Mouse (Mus musculus) hindbrain, embryonic 12.5 days (tissue): ENCODE measurements around the gene Fyn. TPM values are rescaled to one million over a fixed set of nuclear protein-coding genes. Genes with fewer than 3 reads are reported as not detected.

Experiments used
- ATAC-seq: fragments of 200-750 bp; cut with Nextera tagmentation; 2 replicates; pipeline ENCODE4 v1.8.0; 2017; ENCODE audit warnings: moderate TSS enrichment; ENCODE audit not compliant: low FRiP score
- H3K27ac ChIP-seq: fragments of 300-500 bp; sonication (generic); 2 replicates; pipeline ENCODE4 v1.5.1; 2016; ENCODE audit warnings: mild to moderate bottlenecking
- H3K27me3 ChIP-seq: fragments of 300-500 bp; sonication (generic); 2 replicates; pipeline ENCODE4 v1.6.1; 2016; ENCODE audit warnings: mild to moderate bottlenecking
- H3K36me3 ChIP-seq: fragments of 300-500 bp; sonication (generic); 2 replicates; pipeline ENCODE4 v1.6.1; 2016; ENCODE audit warnings: mild to moderate bottlenecking
- H3K4me1 ChIP-seq: fragments of 300-500 bp; sonication (generic); 2 replicates; pipeline ENCODE4 v1.6.1; 2016
- H3K4me2 ChIP-seq: fragments of 300-500 bp; sonication (generic); replicated peaks from 2 replicates; pipeline ENCODE4 v1.6.1; 2016; ENCODE audit warnings: mild to moderate bottlenecking
- H3K4me3 ChIP-seq: fragments of 300-500 bp; sonication (generic); 2 replicates; pipeline ENCODE4 v1.5.1; 2016; ENCODE audit warnings: mild to moderate bottlenecking
- H3K9ac ChIP-seq: fragments of 300-500 bp; sonication (generic); 2 replicates; pipeline ENCODE4 v1.6.1; 2016; ENCODE audit warnings: mild to moderate bottlenecking, moderate library complexity
- H3K9me3 ChIP-seq: fragments of 300-500 bp; sonication (generic); replicated peaks from 2 replicates; pipeline ENCODE4 v1.6.1; 2016; ENCODE audit warnings: mild to moderate bottlenecking
- WGBS: fragments of 180-500 bp; shearing (Covaris S2); methylation state at CpG from one replicate; pipeline ENCODE4 v1.1.7; 2016; 5-methylcytosine and 5-hydroxymethylcytosine counted together
- polyA plus RNA-seq: library from polyadenylated mRNA; unstranded; fragments of >200 nt; fragmentation: Nextera tagmentation; extraction: Ambion mirVana; gene quantifications from 2 replicates; pipeline ENCODE4 v1.2.1, GENCODE M21; 2016

Gene Fyn
- polyA plus RNA-seq, 1 experiment from 2014 or later = 64.8 TPM

GRCm38 (mm10) chr10:39456776-39457175 lies 88.1 kb downstream of the Fyn start:
- Histone ChIP-seq H3K27ac (peak overlapping the region; percentile 23; the same call in 1 of the 2 replicates), H3K4me3 (no peak overlapping the region), H3K4me2 (no peak overlapping the region), H3K9me3 (no peaks in the 10 kb centered on the region), H3K4me1 (peaks cover 51% of the 10 kb centered on the region), H3K27me3 (no peaks in the 10 kb centered on the region), H3K36me3 (no peaks in the 10 kb centered on the region), H3K9ac (no peak overlapping the region)
- no peak for ATAC-seq
- WGBS = 89% methylated on average over 6 of the region's 6 CpGs

GRCm38 (mm10) chr10:39457281-39457680 lies 88.6 kb downstream of the Fyn start:
- WGBS = 91% methylated on average over 11 of the region's 11 CpGs
- Histone ChIP-seq H3K9me3 (no peaks in the 10 kb centered on the region), H3K9ac (no peak overlapping the region), H3K4me1 (peaks cover 53% of the 10 kb centered on the region), H3K36me3 (no peaks in the 10 kb centered on the region), H3K27ac (peak overlapping the region; percentile 23; the same call in 1 of the 2 replicates), H3K27me3 (no peaks in the 10 kb centered on the region), H3K4me2 (no peak overlapping the region), H3K4me3 (no peak overlapping the region)
- no peak for ATAC-seq

GRCm38 (mm10) chr10:39458766-39459699 lies 90.4 kb downstream of the Fyn start:
- peak overlapping the region; percentile 64 for H3K27ac ChIP-seq
- ATAC-seq = peak; percentile 60
- no peak overlapping the region for H3K4me2 ChIP-seq
- H3K36me3 ChIP-seq = no peaks in the 10 kb centered on the region
- H3K9me3 ChIP-seq = no peaks in the 10 kb centered on the region
- no peaks in the 10 kb centered on the region for H3K27me3 ChIP-seq
- H3K4me1 ChIP-seq = peaks cover 64% of the 10 kb centered on the region
- H3K9ac ChIP-seq = no peak overlapping the region
- H3K4me3 ChIP-seq = no peak overlapping the region
- 65% methylated on average over 13 of the region's 13 CpGs for WGBS

GRCm38 (mm10) chr10:39460621-39461020 lies 92.0 kb downstream of the Fyn start:
- H3K4me1 ChIP-seq = peaks cover 61% of the 10 kb centered on the region
- H3K4me3 ChIP-seq = no peak overlapping the region
- WGBS = 61% methylated on average over 2 of the region's 2 CpGs
- H3K9me3 ChIP-seq = no peaks in the 10 kb centered on the region
- no peak overlapping the region for H3K4me2 ChIP-seq
- no peaks in the 10 kb centered on the region for H3K27me3 ChIP-seq
- no peak overlapping the region for H3K9ac ChIP-seq
- no peak for ATAC-seq
- no peaks in the 10 kb centered on the region for H3K36me3 ChIP-seq
- H3K27ac ChIP-seq = no peak overlapping the region

GRCm38 (mm10) chr10:39461909-39462308 lies 93.3 kb downstream of the Fyn start:
- Histone ChIP-seq H3K9me3 (no peaks in the 10 kb centered on the region), H3K4me2 (no peak overlapping the region), H3K27ac (peak overlapping the region; percentile 46; the same call in 1 of the 2 replicates), H3K27me3 (no peaks in the 10 kb centered on the region), H3K36me3 (no peaks in the 10 kb centered on the region), H3K4me1 (peaks cover 58% of the 10 kb centered on the region), H3K9ac (no peak overlapping the region), H3K4me3 (no peak overlapping the region)
- peak; percentile 35; the same call in 1 of the 2 replicates for ATAC-seq
- 41% methylated on average over 5 of the region's 5 CpGs for WGBS

GRCm38 (mm10) chr10:39462711-39463110 lies 94.1 kb downstream of the Fyn start:
- H3K4me3 ChIP-seq = no peak overlapping the region
- no peaks in the 10 kb centered on the region for H3K9me3 ChIP-seq
- no peaks in the 10 kb centered on the region for H3K36me3 ChIP-seq
- no peak for ATAC-seq
- H3K27ac ChIP-seq = peak overlapping the region; percentile 46
- peaks cover 50% of the 10 kb centered on the region for H3K4me1 ChIP-seq
- H3K27me3 ChIP-seq = no peaks in the 10 kb centered on the region
- 70% methylated on average over 8 of the region's 8 CpGs for WGBS
- no peak overlapping the region for H3K4me2 ChIP-seq
- H3K9ac ChIP-seq = no peak overlapping the region; the same call in 1 of the 2 replicates

- Histone ChIP-seq H3K4me3 (no peak overlapping the region), H3K36me3 (no peaks in the 10 kb centered on the region), H3K9ac (no peak overlapping the region), H3K9me3 (no peaks in the 10 kb centered on the region), H3K27me3 (no peaks in the 10 kb centered on the region), H3K4me1 (peaks cover 33% of the 10 kb centered on the region), H3K4me2 (no peak overlapping the region), H3K27ac (no peak overlapping the region)
- no peak for ATAC-seq
- WGBS = 96% methylated on average over 5 of the region's 5 CpGs
Measured at GRCm38 (mm10) chr10:39464383-39464782, 95.7 kb downstream of the Fyn start.

- Histone ChIP-seq H3K27ac (no peak overlapping the region), H3K9ac (no peak overlapping the region), H3K9me3 (no peaks in the 10 kb centered on the region), H3K4me2 (no peak overlapping the region), H3K36me3 (no peaks in the 10 kb centered on the region), H3K27me3 (no peaks in the 10 kb centered on the region), H3K4me1 (peaks cover 36% of the 10 kb centered on the region), H3K4me3 (no peak overlapping the region)
- no peak for ATAC-seq
- 82% methylated on average over 6 of the region's 6 CpGs for WGBS
Measured at GRCm38 (mm10) chr10:39467317-39467716, 98.7 kb downstream of the Fyn start.

GRCm38 (mm10) chr10:39467821-39468220 lies 99.2 kb downstream of the Fyn start:
- Histone ChIP-seq H3K9ac (no peak overlapping the region), H3K36me3 (no peaks in the 10 kb centered on the region), H3K4me3 (no peak overlapping the region), H3K27me3 (no peaks in the 10 kb centered on the region), H3K4me2 (no peak overlapping the region), H3K9me3 (no peaks in the 10 kb centered on the region), H3K4me1 (peaks cover 32% of the 10 kb centered on the region), H3K27ac (no peak overlapping the region)
- no peak for ATAC-seq
- WGBS = 93% methylated on average over 7 of the region's 7 CpGs

GRCm38 (mm10) chr10:39468576-39468975 lies 99.9 kb downstream of the Fyn start:
- Histone ChIP-seq H3K4me2 (no peak overlapping the region), H3K36me3 (no peaks in the 10 kb centered on the region), H3K9me3 (no peaks in the 10 kb centered on the region), H3K4me3 (no peak overlapping the region), H3K9ac (no peak overlapping the region), H3K4me1 (peaks cover 30% of the 10 kb centered on the region), H3K27ac (no peak overlapping the region), H3K27me3 (no peaks in the 10 kb centered on the region)
- ATAC-seq = no peak
- WGBS = 89% methylated on average over 3 of the region's 3 CpGs

- H3K4me2 ChIP-seq = no peak overlapping the region
- 87% methylated on average over 7 of the region's 7 CpGs for WGBS
- H3K9ac ChIP-seq = no peak overlapping the region
- H3K4me1 ChIP-seq = peaks cover 28% of the 10 kb centered on the region
- no peaks in the 10 kb centered on the region for H3K27me3 ChIP-seq
- no peaks in the 10 kb centered on the region for H3K36me3 ChIP-seq
- H3K4me3 ChIP-seq = no peak overlapping the region
- no peak overlapping the region for H3K27ac ChIP-seq
- no peak for ATAC-seq
- no peaks in the 10 kb centered on the region for H3K9me3 ChIP-seq
Measured at GRCm38 (mm10) chr10:39469341-39469740, 100.7 kb downstream of the Fyn start.

- Histone ChIP-seq H3K4me3 (no peak overlapping the region), H3K4me1 (peaks cover 28% of the 10 kb centered on the region), H3K9me3 (no peaks in the 10 kb centered on the region), H3K36me3 (no peaks in the 10 kb centered on the region), H3K27me3 (no peaks in the 10 kb centered on the region), H3K27ac (no peak overlapping the region), H3K4me2 (no peak overlapping the region), H3K9ac (no peak overlapping the region)
- WGBS = 85% methylated on average over 7 of the region's 7 CpGs
- ATAC-seq = no peak
Measured at GRCm38 (mm10) chr10:39470321-39470720, 101.7 kb downstream of the Fyn start.
